Mouse (Mus musculus) subcutaneous adipose tissue, adult 2 months (tissue): ENCODE measurements around the gene Srp68. TPM values are rescaled to one million over a fixed set of nuclear protein-coding genes. Genes with fewer than 3 reads are reported as not detected.

ENCODE experiments used
- polyA plus RNA-seq: library from polyadenylated mRNA; depleted of rRNA; stranded (reverse); fragments of >200 nt; gene quantifications from 2 replicates; pipeline ENCODE4 v1.2.3, GENCODE M21; 2012; ENCODE audit warnings: low replicate concordance; rRNA removed

Srp68 gene
- polyA plus RNA-seq = 47.5 and 69.1 TPM in 2 replicates

GRCm38 (mm10) chr11:116274045-116274666 lies at the start of gene Srp68:
Gene Srp68 (minus strand): TSS chr11:116274217.

GRCm38 (mm10) chr11:116307019-116307725 lies 33.2 kb upstream of the Srp68 start, which contains the start of gene Exoc7:
Gene Exoc7 (minus strand): TSS chr11:116307233.

DNA sequence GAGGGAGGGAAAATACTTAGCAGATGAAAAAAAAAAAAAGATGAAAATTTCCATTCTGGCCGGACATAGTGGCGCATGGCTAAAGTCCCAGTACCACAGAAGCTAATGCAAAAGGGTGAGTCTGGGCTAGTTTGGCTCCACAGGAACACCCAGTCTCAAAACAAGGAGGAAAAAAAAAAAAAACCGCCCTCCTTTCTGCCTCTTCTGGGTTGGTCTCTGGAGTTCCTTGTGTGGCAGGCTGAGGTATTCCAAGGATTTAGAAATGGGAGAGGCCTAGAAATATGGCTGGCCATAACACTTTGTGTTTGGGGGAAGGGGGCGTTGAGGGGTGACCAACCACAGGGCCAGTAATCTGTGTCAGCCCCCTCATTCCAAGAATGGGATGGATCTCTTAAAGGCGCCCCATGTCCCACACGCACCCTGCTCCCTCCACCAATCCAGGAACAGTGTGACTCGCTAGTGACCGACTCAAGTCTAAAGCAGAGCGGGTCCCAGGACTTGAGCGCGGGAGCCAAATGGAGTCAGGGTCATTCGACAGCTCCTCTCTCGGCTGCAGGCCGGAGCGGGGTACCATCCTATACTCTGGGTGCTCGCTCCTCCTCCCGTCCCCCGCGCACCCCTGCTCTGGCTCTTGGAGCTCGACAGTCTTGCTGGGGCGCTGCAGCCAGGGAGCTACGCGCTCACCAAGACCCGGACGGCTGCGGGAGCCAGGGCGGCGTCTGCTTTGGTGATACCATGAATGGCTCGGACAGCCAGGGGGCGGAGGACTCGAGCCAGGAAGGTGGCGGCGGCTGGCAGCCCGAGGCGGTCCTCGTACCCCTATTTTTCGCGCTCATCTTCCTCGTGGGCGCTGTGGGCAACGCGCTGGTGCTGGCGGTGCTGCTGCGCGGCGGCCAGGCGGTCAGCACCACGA lies 7.0 kb upstream of the Srp68 start, which contains the start of gene Galr2:
Gene Galr2, plus strand, starts transcription at position 189 of the 913 bp plus-strand sequence.

GRCm38 (mm10) chr11:116237742-116238395 lies 36.1 kb downstream of the Srp68 start, which contains the start of gene Evpl:
Gene Evpl (minus strand): TSS chr11:116238077.

GRCm38 (mm10) chr11:116198639-116199531 lies 75.1 kb downstream of the Srp68 start, which contains the start of the genes Ten1 and Acox1:
Gene Ten1 (plus strand): TSS chr11:116198855.
Gene Acox1 (minus strand): TSS chr11:116199045.

Other genes starting within 250 kb of the Srp68 start
- 78.9 and 242 TPM in 2 replicates for gene H3f3b, start 246.3 kb downstream of the Srp68 start, polyA plus RNA-seq
- gene Unk, start 243.9 kb downstream of the Srp68 start, polyA plus RNA-seq = 23.6 and 56.2 TPM in 2 replicates
- 1.7 and 7.5 TPM in 2 replicates for gene Unc13d, start 196.3 kb downstream of the Srp68 start, polyA plus RNA-seq
- gene Wbp2, start 187.2 kb downstream of the Srp68 start, polyA plus RNA-seq = 189 and 264 TPM in 2 replicates
- gene Trim47, start 147.0 kb downstream of the Srp68 start, polyA plus RNA-seq = 41.1 and 61.3 TPM in 2 replicates
- gene Trim65, start 143.1 kb downstream of the Srp68 start, polyA plus RNA-seq = 12.7 and 19.1 TPM in 2 replicates
- gene Mrpl38, start 135.3 kb downstream of the Srp68 start, polyA plus RNA-seq = 43.3 and 80.0 TPM in 2 replicates
- gene Fbf1, start 106.1 kb downstream of the Srp68 start, polyA plus RNA-seq = 15.9 and 34.9 TPM in 2 replicates
- gene Ten1, start 75.4 kb downstream of the Srp68 start, polyA plus RNA-seq = 11.0 and 38.0 TPM in 2 replicates
- gene Acox1, start 75.2 kb downstream of the Srp68 start, polyA plus RNA-seq = 158 and 369 TPM in 2 replicates
- gene Evpl, start 36.1 kb downstream of the Srp68 start, polyA plus RNA-seq = 0.26 and 2.2 TPM in 2 replicates
- 0.06 and 2.1 TPM in 2 replicates for gene Galr2, start 6.7 kb upstream of the Srp68 start, polyA plus RNA-seq
- gene Exoc7, start 33.0 kb upstream of the Srp68 start, polyA plus RNA-seq = 36.6 and 41.8 TPM in 2 replicates
- gene Foxj1, start 61.2 kb upstream of the Srp68 start, polyA plus RNA-seq = 0.04 and 2.2 TPM in 2 replicates
- gene Rnf157, start 138.8 kb upstream of the Srp68 start, polyA plus RNA-seq = 2.8 and 8.2 TPM in 2 replicates
- gene Ubald2, start 159.9 kb upstream of the Srp68 start, polyA plus RNA-seq = 83.9 and 86.6 TPM in 2 replicates
- 0.19 and 0.31 TPM in 2 replicates for gene Qrich2, start 192.0 kb upstream of the Srp68 start, polyA plus RNA-seq
- gene Prpsap1, start 220.0 kb upstream of the Srp68 start, polyA plus RNA-seq = 77.4 and 154 TPM in 2 replicates